Mouse (Mus musculus) thymus, adult 2 months (tissue): Measurements from ENCODE around the gene Olfr692.

Experiments
- CTCF ChIP-seq: fragments of 200-500 bp; IDR thresholded peaks from 2 replicates; pipeline ENCODE4 v1.5.1; 2012; ENCODE audit warnings: mild to moderate bottlenecking, control low read depth, low read length, moderate library complexity, borderline replicate concordance; ENCODE audit not compliant: control insufficient read depth, poor library complexity, insufficient read depth; ENCODE audit errors: extremely low read depth
- POLR2A ChIP-seq: fragments of 200-500 bp; IDR thresholded peaks from 2 replicates; pipeline ENCODE4 v1.6.1; 2012; ENCODE audit warnings: mild to moderate bottlenecking, low read length, control low read depth, moderate library complexity; ENCODE audit not compliant: control insufficient read depth, poor library complexity, insufficient read depth; ENCODE audit errors: extremely low read depth

DNA sequence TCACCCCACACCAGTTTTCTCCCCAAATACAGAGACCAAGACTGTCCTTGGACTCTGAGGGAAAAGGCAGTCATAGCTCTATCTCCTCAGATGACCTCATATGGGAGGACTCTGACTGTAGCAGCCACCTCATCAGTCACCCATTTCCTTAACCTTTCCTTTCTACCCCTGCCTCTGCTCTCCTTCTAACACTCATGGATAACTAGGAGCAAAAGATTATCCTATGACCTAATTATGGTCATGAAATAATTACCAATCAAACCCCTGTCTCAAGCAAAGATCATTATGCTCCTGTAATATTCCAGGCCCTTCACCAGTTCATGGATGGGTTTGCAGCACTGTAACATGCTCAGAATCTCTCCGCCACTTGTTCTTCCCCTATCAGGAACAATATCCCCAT, at the start of gene Olfr692:
- TF ChIP-seq CTCF (no peak), POLR2A (no peak)
